Mouse (Mus musculus) heart, postnatal 0 days (tissue): ENCODE measurements at regions not wholly inside any gene's neighbourhood (a gene's known extent, or its start where the extent isn't known, plus 50 kb on each side); places are given as distances from the start of the nearest gene placed in this dataset.

Experiments used
- ATAC-seq: fragments of 200-750 bp; cut with Nextera tagmentation; 2 replicates; pipeline ENCODE4 v1.8.0; 2017; ENCODE audit warnings: low read depth, moderate number of reproducible peaks, moderate library complexity; ENCODE audit not compliant: insufficient read depth
- DNase-seq: peaks from one replicate; pipeline ENCODE4 v3.0.0-alpha.2; 2016; ENCODE audit warnings: low spot score
- H3K27ac ChIP-seq: fragments of 300-500 bp; sonication (generic); 2 replicates; pipeline ENCODE4 v1.5.1; 2014; ENCODE audit warnings: low read depth, mild to moderate bottlenecking
- H3K27me3 ChIP-seq: fragments of 300-500 bp; sonication (generic); 2 replicates; pipeline ENCODE4 v1.6.1; 2014; ENCODE audit warnings: low read length, mixed read lengths; ENCODE audit not compliant: control insufficient read depth, insufficient read depth
- H3K36me3 ChIP-seq: fragments of 300-500 bp; sonication (generic); replicated peaks from 2 replicates; pipeline ENCODE4 v1.6.1; 2014; ENCODE audit warnings: low read length, mixed read lengths; ENCODE audit not compliant: control insufficient read depth, insufficient read depth
- H3K4me1 ChIP-seq: fragments of 300-500 bp; sonication (generic); 2 replicates; pipeline ENCODE4 v1.6.1; 2014; ENCODE audit warnings: antibody characterized with exemption; ENCODE audit not compliant: control insufficient read depth, insufficient read depth
- H3K4me2 ChIP-seq: fragments of 300-500 bp; sonication (generic); 2 replicates; pipeline ENCODE4 v1.6.1; 2014; ENCODE audit warnings: low read depth, mild to moderate bottlenecking, low read length, moderate library complexity
- H3K4me3 ChIP-seq: fragments of 300-500 bp; sonication (generic); 2 replicates; pipeline ENCODE4 v1.5.1; 2014; ENCODE audit warnings: low read depth, low read length
- H3K9ac ChIP-seq: fragments of 300-500 bp; sonication (generic); replicated peaks from 2 replicates; pipeline ENCODE4 v1.6.1; 2014; ENCODE audit warnings: low read depth, low read length, mixed read lengths
- H3K9me3 ChIP-seq: fragments of 300-500 bp; sonication (generic); replicated peaks from 2 replicates; pipeline ENCODE4 v1.6.1; 2016; ENCODE audit warnings: low read length; ENCODE audit not compliant: control insufficient read depth
- CTCF ChIP-seq: IDR thresholded peaks from 2 replicates; pipeline ENCODE4 v1.5.1; 2016; ENCODE audit warnings: antibody characterized with exemption, control low read depth, low read depth
- EP300 ChIP-seq: IDR thresholded peaks from 2 replicates; pipeline ENCODE4 v1.6.1; 2016; ENCODE audit warnings: antibody characterized with exemption, low read depth
- WGBS: fragments of 180-500 bp; shearing (Covaris S2); extraction: QIAGEN DNeasy Blood & Tissue Kit; methylation state at CpG from one replicate; pipeline ENCODE4 v1.1.7; 2014; 5-methylcytosine and 5-hydroxymethylcytosine counted together

DNA sequence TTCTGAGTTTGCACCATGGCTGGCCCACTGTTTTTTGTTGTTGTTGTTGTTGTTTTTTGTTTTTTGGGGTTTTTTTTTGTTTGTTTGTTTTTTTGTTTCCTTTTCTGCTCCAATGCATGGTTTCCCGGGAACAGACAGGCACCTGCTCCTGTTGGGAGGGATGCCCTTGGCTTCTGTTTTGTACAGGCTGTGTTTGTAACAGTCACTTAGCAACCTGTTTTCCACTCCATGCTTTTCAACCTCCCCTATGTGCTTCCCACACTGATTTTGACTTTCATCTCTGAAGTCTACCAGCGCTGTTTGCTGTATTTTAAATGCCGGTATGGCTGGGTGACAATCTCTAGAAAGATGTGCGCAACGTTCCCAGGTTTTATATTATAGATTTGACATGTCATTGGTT lies 402.6 kb downstream of the Tmem161b start:
- Histone ChIP-seq H3K4me1 (no peaks in the 10 kb centered on the region), H3K4me3 (no peak overlapping the region), H3K36me3 (no peaks in the 10 kb centered on the region), H3K27me3 (no peaks in the 10 kb centered on the region), H3K27ac (no peak overlapping the region), H3K9me3 (no peaks in the 10 kb centered on the region), H3K4me2 (no peak overlapping the region), H3K9ac (no peak overlapping the region)
- TF ChIP-seq CTCF (no peak), EP300 (no peak)
- ATAC-seq (no peak), DNase-seq (no peak)
- 77% methylated on average over 5 of the region's 5 CpGs for WGBS

DNA sequence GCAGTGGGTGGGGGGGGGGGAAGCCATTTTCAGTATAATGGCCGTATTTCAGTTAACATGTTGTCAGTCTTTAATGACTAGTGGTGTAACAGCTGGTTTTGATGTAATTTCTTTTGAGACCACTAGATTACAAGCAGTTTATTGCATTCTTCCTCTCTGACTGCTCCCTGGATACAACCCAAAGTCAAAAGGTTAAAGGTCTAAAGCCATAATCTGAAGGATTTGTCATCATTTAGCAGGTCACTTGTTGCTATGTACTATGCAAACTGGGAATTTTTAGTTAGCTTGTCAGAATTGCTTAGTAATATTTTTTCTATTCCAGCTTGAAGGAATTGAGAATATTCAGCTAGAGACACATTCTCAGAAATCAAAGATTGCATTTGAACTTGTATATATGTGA lies 403.4 kb downstream of the Tmem161b start:
- no peak for ATAC-seq
- WGBS: 70% methylated on average over 1 of the region's 1 CpGs

DNA sequence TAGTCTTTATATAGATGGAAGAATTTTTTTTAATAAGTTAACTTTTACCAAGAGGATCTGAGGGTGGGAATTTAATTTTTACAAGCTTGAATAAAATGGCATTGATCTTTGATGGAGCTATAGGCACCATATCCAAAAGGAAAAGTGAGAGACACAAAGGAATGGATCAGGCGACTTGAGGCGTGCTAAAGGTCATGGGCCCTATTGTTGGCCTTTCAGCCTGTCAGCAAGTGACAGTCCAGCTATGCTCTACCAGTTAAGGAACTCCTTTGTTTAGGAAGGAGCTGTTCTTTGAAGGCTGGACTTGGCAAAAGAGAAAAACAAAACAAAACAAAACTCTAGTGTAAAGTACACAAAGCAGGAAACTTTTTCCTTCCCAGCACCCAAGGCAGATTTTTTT lies 403.8 kb downstream of the Tmem161b start:
- Histone ChIP-seq H3K27me3 (no peaks in the 10 kb centered on the region), H3K36me3 (no peaks in the 10 kb centered on the region), H3K4me3 (no peak overlapping the region), H3K9me3 (no peaks in the 10 kb centered on the region), H3K9ac (no peak overlapping the region), H3K4me2 (no peak overlapping the region), H3K27ac (no peak overlapping the region), H3K4me1 (no peaks in the 10 kb centered on the region)
- no peak for DNase-seq
- no peak for ATAC-seq
- WGBS: 63% methylated on average over 2 of the region's 2 CpGs
- TF ChIP-seq CTCF (no peak), EP300 (no peak)

More for the DNA sequence above, 403.4 kb downstream of the Tmem161b start:
- no peak for TF ChIP-seq EP300
- TF ChIP-seq CTCF: no peak
- Histone ChIP-seq H3K27me3 (no peaks in the 10 kb centered on the region), H3K4me1 (no peaks in the 10 kb centered on the region), H3K36me3 (no peaks in the 10 kb centered on the region), H3K9ac (no peak overlapping the region), H3K4me3 (no peak overlapping the region), H3K9me3 (no peaks in the 10 kb centered on the region), H3K4me2 (no peak overlapping the region), H3K27ac (no peak overlapping the region)
- no peak for DNase-seq

DNA sequence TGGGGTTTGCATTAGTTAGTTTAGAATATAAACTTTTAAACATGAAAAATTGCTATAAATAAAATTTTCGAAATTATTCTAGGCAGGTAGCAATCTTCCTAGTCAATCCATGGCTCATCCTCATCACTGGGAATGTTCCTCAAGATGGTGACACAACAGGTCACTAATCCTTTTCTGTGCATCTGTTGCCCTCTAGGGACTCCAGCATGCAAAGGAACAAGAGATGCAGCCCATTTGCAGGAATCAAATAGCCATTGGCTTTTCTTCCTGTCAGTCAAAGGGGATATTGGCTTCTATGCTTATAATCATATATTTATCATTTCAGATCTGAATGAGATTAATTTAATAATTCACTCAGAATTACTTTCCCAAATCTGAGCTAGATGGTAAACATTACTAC lies 404.3 kb downstream of the Tmem161b start:
- ATAC-seq (no peak), DNase-seq (no peak)
- Histone ChIP-seq H3K36me3 (no peaks in the 10 kb centered on the region), H3K9me3 (no peaks in the 10 kb centered on the region), H3K27me3 (no peaks in the 10 kb centered on the region), H3K4me3 (no peak overlapping the region), H3K9ac (no peak overlapping the region), H3K4me2 (no peak overlapping the region), H3K4me1 (no peaks in the 10 kb centered on the region), H3K27ac (no peak overlapping the region)
- 37% methylated on average over 1 of the region's 1 CpGs for WGBS
- TF ChIP-seq CTCF (no peak), EP300 (no peak)

DNA sequence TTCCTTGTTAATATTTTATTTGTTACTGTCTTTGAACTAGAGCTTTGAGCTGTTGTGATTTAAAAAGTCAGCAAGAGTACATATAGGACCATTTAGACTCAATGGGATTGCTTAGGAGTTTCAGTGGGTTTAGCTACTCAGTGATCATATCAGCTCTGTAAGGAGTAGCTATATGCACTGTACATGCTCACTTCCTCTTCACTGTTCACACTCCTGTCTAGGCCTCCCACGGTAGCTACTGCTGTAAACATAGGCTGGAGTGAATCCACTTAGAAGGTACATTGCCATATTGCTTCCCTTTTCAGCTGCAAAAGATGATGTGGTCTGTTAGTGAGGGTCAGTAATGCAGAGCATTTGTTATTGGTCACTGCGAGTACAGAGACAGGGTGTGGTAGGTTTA lies 408.6 kb downstream of the Tmem161b start:
- Histone ChIP-seq H3K4me3 (no peak overlapping the region), H3K36me3 (no peaks in the 10 kb centered on the region), H3K9ac (no peak overlapping the region), H3K27ac (no peak overlapping the region), H3K9me3 (no peaks in the 10 kb centered on the region), H3K27me3 (no peaks in the 10 kb centered on the region), H3K4me2 (no peak overlapping the region), H3K4me1 (no peaks in the 10 kb centered on the region)
- no peak for TF ChIP-seq CTCF
- TF ChIP-seq EP300: no peak
- ATAC-seq (no peak), DNase-seq (no peak)
- WGBS: 63% methylated on average over 2 of the region's 2 CpGs

DNA sequence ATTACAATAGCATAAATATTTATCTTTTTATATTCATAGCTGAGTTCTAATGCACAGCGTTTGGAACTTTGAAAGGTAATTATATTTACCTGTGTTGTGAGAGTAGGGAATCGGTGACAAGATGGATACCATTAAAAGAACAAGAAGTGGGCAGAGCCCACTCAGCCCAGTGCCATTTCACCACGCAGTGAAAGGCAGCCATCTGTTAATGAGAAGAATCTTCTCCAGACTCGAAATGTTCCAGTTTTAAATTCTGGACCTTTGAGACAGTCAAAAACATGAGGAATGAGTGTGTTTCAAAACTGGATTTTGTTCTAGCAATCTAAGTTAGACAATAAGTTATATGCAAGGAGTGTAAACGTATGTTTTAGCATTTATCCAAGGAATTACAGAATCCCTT lies 410.4 kb downstream of the Tmem161b start:
- no peak overlapping the region for H3K4me2 ChIP-seq
- no peaks in the 10 kb centered on the region for H3K4me1 ChIP-seq
- no peaks in the 10 kb centered on the region for H3K36me3 ChIP-seq
- H3K4me3 ChIP-seq: no peak overlapping the region
- no peaks in the 10 kb centered on the region for H3K27me3 ChIP-seq
- TF ChIP-seq CTCF (no peak), EP300 (no peak)
- no peak overlapping the region for H3K9ac ChIP-seq
- no peaks in the 10 kb centered on the region for H3K9me3 ChIP-seq
- no peak for ATAC-seq
- no peak overlapping the region for H3K27ac ChIP-seq
- 66% methylated on average over 5 of the region's 5 CpGs for WGBS
- DNase-seq: no peak
